Mouse (Mus musculus) heart, embryonic 15.5 days (tissue): ENCODE results near the gene Prpf40b. TPM values are rescaled to one million over a fixed set of nuclear protein-coding genes. Genes with fewer than 3 reads are reported as not detected.
"Not testable (repeated sequence)": the region's sequence is repeated elsewhere in the genome, so short reads cannot be mapped to it uniquely, and the experiment has no call there.

Experiments
- ATAC-seq: fragments of 200-750 bp; cut with Nextera tagmentation; replicated peaks from 2 replicates; pipeline ENCODE4 v1.8.0; 2017; ENCODE audit warnings: low read depth, moderate TSS enrichment; ENCODE audit not compliant: insufficient number of reproducible peaks, insufficient read depth, low FRiP score
- H3K27ac ChIP-seq: fragments of 300-500 bp; sonication (generic); 2 replicates; pipeline ENCODE4 v1.5.1; 2015; ENCODE audit warnings: mild to moderate bottlenecking, inconsistent platforms
- H3K27me3 ChIP-seq: fragments of 300-500 bp; sonication (generic); 2 replicates; pipeline ENCODE4 v1.6.1; 2015; ENCODE audit warnings: inconsistent platforms
- H3K36me3 ChIP-seq: fragments of 300-500 bp; sonication (generic); 2 replicates; pipeline ENCODE4 v1.6.1; 2015; ENCODE audit warnings: mild to moderate bottlenecking, inconsistent platforms
- H3K4me1 ChIP-seq: fragments of 300-500 bp; sonication (generic); replicated peaks from 2 replicates; pipeline ENCODE4 v1.6.1; 2015; ENCODE audit warnings: inconsistent platforms
- H3K4me2 ChIP-seq: fragments of 300-500 bp; sonication (generic); 2 replicates; pipeline ENCODE4 v1.6.1; 2015; ENCODE audit warnings: inconsistent platforms, mild to moderate bottlenecking, moderate library complexity
- H3K4me3 ChIP-seq: fragments of 300-500 bp; sonication (generic); 2 replicates; pipeline ENCODE4 v1.5.1; 2015; ENCODE audit warnings: mild to moderate bottlenecking, inconsistent platforms
- H3K9ac ChIP-seq: fragments of 300-500 bp; sonication (generic); 2 replicates; pipeline ENCODE4 v1.6.1; 2015; ENCODE audit warnings: mild to moderate bottlenecking, inconsistent platforms
- H3K9me3 ChIP-seq: fragments of 300-500 bp; sonication (generic); replicated peaks from 2 replicates; pipeline ENCODE4 v1.6.1; 2016; ENCODE audit warnings: inconsistent platforms
- WGBS: fragments of 180-500 bp; shearing (Covaris S2); methylation state at CpG from one replicate; pipeline ENCODE4 v1.1.7; 2015; ENCODE audit warnings: mixed read lengths; 5-methylcytosine and 5-hydroxymethylcytosine counted together
- polyA plus RNA-seq: library from polyadenylated mRNA; unstranded; fragments of >200 nt; fragmentation: Nextera tagmentation; extraction: Ambion mirVana; gene quantifications from 2 replicates; pipeline ENCODE4 v1.2.1, GENCODE M21; 2015

The Prpf40b gene
- polyA plus RNA-seq, result 37.2 and 42.1 TPM in 2 replicates

DNA sequence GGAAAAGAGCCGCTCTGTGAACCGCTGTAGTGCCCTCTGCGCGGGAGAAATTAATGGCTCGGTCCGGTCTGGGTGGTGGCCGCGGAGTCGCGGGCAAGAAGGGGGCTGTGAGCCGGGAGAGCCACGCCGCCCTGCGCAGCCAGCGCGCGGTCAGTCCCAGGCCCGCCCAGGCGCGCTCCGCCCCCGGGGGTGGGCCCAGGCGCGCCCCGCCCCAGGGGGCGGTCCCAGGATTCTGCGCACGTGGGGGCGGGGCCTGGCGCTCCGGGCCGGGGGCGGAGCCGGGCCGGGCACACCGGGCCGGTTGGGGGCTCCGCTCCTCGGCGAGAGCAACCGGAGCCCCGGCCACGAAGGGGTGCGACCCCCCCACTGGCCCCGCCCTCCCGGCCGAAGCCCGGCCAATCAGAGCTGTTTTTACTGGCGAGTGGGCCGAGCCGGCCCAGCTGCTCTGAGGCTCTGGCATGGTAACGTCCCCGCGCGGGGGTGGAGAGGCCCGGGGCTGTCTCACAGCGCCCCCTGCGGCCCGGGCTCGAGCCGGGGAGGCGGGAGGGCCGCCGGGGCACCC is at the start of gene Prpf40b:
Gene Prpf40b, plus strand, starts transcription at position 275 of the 562 bp plus-strand sequence.
- WGBS, result under 1% methylated on average over 63 of the region's 64 CpGs

DNA sequence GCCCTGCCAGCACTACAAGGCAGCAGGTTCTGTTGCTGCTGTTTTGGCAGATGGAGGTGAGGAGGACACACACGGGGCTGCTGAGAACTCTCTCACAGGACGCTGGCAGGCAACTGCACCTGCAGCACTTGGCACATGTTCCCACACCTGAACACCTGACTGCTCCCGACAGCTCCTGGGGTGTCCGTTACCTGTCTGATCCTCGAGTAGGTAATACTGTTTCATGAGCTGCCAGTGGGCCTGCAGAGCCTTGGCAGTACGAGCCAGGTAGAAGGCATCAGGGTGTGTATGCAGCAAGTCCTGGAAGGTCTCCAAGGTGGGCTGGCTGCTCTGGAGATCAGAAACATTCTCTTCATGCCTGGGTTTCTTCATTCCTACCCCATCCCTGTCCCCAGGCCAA is 48.2 kb upstream of the Prpf40b start:
- H3K36me3 ChIP-seq, result peaks cover 46% of the 10 kb centered on the region
- peak overlapping the region; percentile 10; the same call in 1 of the 2 replicates for H3K9ac ChIP-seq
- ATAC-seq, result not testable (repeated sequence)

More for the DNA sequence above, at the start of gene Prpf40b:
- Histone ChIP-seq H3K27me3 (no peaks in the 10 kb centered on the region), H3K9me3 (no peaks in the 10 kb centered on the region), H3K4me1 (peaks cover 14% of the 10 kb centered on the region), H3K4me2 (peak within 1 kb of the TSS; percentile 77), H3K36me3 (no peaks in the 10 kb centered on the region), H3K27ac (peak within 1 kb of the TSS; percentile 88), H3K9ac (peak within 1 kb of the TSS; percentile 68), H3K4me3 (peak within 1 kb of the TSS; percentile 77)
- peak; percentile 96 for ATAC-seq

DNA sequence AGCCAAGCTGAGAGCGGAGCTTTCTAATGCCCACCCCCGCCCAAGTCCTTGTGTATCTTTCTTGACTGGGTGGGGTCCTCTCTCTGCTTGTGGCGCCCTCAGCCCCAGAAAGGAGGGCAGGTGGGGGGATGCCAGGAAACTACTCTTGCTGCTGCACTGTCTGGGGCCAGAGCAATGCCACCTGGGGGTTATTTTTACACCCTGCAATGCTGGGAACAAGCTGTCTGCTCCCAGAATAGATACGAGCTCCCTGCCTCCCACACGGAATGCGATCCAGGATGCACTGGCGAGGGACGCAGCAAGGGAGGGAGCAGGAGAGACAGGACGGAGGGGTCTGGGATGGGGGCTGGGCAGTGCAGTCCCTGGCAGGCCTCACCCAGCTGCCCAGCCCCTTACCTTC is 45.9 kb upstream of the Prpf40b start:
- H3K4me2 ChIP-seq, result peak overlapping the region; percentile 78
- peak overlapping the region; percentile 99 for H3K27ac ChIP-seq
- H3K4me3 ChIP-seq, result peak overlapping the region; percentile 62
- H3K4me1 ChIP-seq, result peaks cover 51% of the 10 kb centered on the region
- no peaks in the 10 kb centered on the region for H3K9me3 ChIP-seq
- no peaks in the 10 kb centered on the region for H3K27me3 ChIP-seq
- peak; percentile 53 for ATAC-seq
- 40% methylated on average over 9 of the region's 9 CpGs for WGBS
- peaks cover 34% of the 10 kb centered on the region for H3K36me3 ChIP-seq
- H3K9ac ChIP-seq, result peak overlapping the region; percentile 48

More for the DNA sequence above, 48.2 kb upstream of the Prpf40b start:
- not testable (repeated sequence) for H3K27me3 ChIP-seq, H3K9me3 ChIP-seq, H3K4me2 ChIP-seq, H3K4me3 ChIP-seq
- H3K4me1 ChIP-seq, result peaks cover 41% of the 10 kb centered on the region
- H3K27ac ChIP-seq, result peak overlapping the region; percentile 99; the same call in 1 of the 2 replicates
- 83% methylated on average over 6 of the region's 6 CpGs for WGBS

DNA sequence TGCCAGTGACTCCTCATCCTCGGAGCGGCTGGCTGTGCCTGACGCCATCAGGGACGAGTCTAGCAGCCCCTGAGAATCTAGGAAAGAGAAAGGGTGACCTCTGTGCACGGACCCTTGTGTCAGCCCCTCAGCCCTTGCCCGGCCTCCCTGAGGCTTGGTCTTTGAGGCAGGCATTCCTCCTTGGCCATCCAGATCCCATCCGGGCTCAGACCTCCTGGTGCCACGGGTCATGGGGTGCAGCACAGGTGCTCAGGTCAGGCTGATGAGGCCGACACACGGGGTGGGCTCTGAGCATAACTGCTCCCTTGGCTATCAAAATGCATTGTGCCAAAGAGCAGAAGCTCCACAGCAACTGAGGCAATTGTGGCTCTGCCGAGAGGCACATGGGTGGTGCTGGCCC is 44.9 kb upstream of the Prpf40b start:
- ATAC-seq, result no peak
- 80% methylated on average over 11 of the region's 11 CpGs for WGBS
- Histone ChIP-seq H3K27me3 (no peaks in the 10 kb centered on the region), H3K4me3 (peak overlapping the region; percentile 62), H3K9ac (peak overlapping the region; percentile 48), H3K9me3 (no peaks in the 10 kb centered on the region), H3K4me1 (peaks cover 59% of the 10 kb centered on the region), H3K27ac (peak overlapping the region; percentile 99), H3K4me2 (peak overlapping the region; percentile 78), H3K36me3 (peaks cover 24% of the 10 kb centered on the region)

DNA sequence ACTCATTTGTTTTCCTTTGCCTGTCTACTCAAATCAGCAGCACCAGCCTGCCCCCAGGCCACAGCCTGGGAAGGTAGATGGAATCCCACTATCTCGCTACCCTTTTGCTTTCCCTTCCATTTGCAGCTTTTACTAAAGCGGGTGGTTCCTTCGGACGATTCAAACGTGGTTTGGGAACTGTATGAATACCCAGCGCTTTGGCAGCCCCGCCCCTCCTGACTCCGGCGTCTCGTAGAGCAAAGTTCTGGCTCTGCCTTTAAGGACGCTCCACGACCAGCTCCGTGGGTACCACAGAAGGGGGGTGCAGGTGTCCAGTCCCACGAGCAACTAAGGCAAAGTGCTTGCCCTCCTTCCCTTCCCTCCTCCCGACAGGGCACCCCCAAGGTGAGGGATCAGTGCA is 43.8 kb upstream of the Prpf40b start:
- ATAC-seq, H3K27me3 ChIP-seq: not testable (repeated sequence)

DNA sequence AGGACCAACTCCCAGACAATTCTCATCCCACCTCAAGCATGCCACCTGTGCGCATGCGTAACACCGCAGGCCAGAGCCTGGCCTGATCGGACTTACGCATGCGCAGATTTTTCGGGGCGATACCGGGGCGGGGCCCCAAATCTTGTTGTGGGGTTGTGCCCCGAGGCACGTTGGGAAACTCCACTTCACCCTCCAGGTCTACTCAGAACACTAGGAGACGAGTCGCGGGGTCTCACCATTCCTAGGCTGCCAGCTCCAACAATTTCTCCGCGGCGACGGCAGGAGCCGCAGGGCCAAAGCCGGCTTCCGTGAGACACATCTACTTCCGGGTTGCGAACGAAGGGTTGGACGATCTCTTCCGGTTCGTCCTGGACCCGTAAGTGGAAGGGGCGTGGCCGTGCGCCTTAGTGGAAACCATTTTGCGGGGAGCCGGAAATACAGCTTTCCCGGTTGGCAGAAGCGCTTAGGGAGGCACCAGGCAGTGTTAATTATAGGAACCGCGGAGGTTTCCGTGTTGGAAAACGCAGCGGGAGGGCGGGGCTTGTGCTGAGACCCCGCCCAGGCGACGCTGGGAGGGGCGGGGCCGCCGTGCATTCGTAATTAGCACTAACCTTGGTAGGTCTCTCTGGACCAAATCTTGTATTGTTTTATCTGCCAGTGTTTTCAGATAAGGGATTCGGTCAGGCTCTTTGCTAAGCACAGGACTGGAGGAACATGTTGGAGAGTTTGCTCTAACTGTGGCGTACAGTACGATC is 43.1 kb upstream of the Prpf40b start, which contains the start of gene Mcrs1:
Gene Mcrs1, minus strand, starts transcription at position 336 of the 755 bp plus-strand sequence.
- peak; percentile 90 for ATAC-seq
- Histone ChIP-seq H3K4me1 (peaks cover 60% of the 10 kb centered on the region), H3K36me3 (peaks cover 7% of the 10 kb centered on the region; the same call in 1 of the 2 replicates), H3K9ac (peak within 1 kb of the TSS; percentile 62), H3K4me2 (peak within 1 kb of the TSS; percentile 78), H3K27me3 (no peaks in the 10 kb centered on the region), H3K4me3 (peak within 1 kb of the TSS; percentile 62), H3K9me3 (no peaks in the 10 kb centered on the region), H3K27ac (peak within 1 kb of the TSS; percentile 99)
- WGBS, result under 1% methylated on average over 52 of the region's 52 CpGs

More for the DNA sequence above, 43.8 kb upstream of the Prpf40b start:
- Histone ChIP-seq H3K4me1 (peaks cover 63% of the 10 kb centered on the region), H3K27ac (peak overlapping the region; percentile 99), H3K4me2 (peak overlapping the region; percentile 78), H3K4me3 (peak overlapping the region; percentile 62), H3K36me3 (peaks cover 14% of the 10 kb centered on the region), H3K9ac (peak overlapping the region; percentile 62)
- H3K9me3 ChIP-seq, result not testable (repeated sequence)
- under 1% methylated on average over 14 of the region's 15 CpGs for WGBS

DNA sequence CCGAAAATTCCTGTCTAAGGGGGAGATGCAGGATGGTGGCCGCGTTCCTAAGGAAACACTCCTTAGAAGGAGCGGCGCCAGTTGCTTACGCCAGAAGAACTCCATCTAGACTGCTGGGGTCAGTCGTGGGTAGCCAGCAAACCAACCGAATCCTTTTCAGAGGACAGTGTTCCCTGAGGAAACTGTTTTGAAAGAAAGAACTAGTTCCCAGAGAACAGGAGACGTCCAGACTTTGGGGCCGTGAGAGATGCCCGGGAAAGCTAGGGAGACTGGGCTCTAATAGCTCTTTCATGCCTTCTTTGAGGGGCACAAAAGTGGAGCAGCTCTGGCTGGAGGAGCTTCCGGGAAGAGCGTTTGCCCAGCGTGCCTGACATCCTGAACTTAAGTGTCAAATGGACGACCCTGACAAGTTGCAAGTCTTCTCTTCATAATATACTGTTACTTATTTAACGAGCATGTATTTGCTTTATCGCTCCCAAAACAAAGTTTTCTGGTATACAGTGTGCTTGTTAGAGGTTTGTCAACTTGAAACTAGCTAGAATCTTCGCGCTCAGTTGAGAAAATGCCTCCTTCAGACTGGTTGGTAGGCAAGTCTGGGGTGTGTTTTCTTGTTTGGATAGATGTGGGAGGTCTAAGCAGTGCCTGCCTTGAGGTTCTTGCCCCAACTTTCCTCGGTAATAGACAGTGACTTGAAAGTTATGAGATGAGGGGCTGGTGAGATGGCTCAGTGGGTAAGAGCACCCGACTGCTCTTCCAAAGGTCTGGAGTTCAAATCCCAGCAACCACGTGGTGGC is 42.3 kb upstream of the Prpf40b start:
- H3K27me3 ChIP-seq, result no peaks in the 10 kb centered on the region
- H3K4me3 ChIP-seq, result peak overlapping the region; percentile 62
- 5% methylated on average over 22 of the region's 22 CpGs for WGBS
- H3K9me3 ChIP-seq, result no peaks in the 10 kb centered on the region
- peaks cover 53% of the 10 kb centered on the region for H3K4me1 ChIP-seq
- H3K4me2 ChIP-seq, result peak overlapping the region; percentile 78
- H3K36me3 ChIP-seq, result no peaks in the 10 kb centered on the region; the same call in 1 of the 2 replicates
- H3K9ac ChIP-seq, result peak overlapping the region; percentile 58
- ATAC-seq, result peak; percentile 44
- peak overlapping the region; percentile 99 for H3K27ac ChIP-seq

DNA sequence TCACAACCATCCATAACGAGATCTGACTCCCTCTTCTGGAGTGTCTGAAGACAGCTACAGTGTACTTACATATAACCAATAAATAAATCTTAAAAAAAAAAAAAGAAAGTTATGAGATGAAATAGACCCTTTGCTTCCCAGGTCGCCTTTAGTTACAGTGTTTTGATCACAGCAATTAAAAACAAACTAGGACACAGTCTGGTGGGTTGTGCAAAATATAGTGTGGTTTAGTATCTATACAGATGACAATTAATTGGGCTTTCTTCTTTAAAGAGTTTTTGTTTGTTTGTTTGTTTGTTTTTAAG is 41.8 kb upstream of the Prpf40b start:
- Histone ChIP-seq H3K4me2 (peak overlapping the region; percentile 78), H3K27ac (peak overlapping the region; percentile 99), H3K4me3 (0 out of 2 replicates have a peak overlapping the region, but pooled peaks have one; percentile 62), H3K4me1 (peaks cover 47% of the 10 kb centered on the region)
- H3K27me3 ChIP-seq, H3K36me3 ChIP-seq, ATAC-seq, H3K9ac ChIP-seq, H3K9me3 ChIP-seq: not testable (repeated sequence)
- 48% methylated on average over 2 of the region's 2 CpGs for WGBS

DNA sequence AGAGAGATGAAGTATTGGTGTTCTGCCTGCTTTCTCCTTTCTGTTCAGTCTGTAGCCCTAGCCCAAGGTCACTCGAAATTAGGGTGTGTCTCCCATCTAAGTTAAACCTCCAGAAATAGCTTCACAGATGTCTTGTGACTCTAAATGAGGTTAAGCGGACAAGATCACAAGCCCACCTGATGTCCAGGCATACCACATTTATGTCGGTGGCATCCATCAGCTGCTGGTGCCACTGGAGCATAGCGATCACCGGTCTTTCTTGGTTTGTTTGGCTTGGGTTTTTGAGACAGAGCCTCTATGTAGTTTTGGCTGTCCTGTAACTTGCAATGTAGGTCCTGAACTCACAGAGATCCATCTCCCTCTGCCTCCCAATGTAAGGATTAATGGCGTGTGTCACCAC is 41.1 kb upstream of the Prpf40b start:
- H3K36me3 ChIP-seq, result no peaks in the 10 kb centered on the region
- 87% methylated on average over 6 of the region's 6 CpGs for WGBS
- H3K9ac ChIP-seq, result no peak overlapping the region
- no peak overlapping the region for H3K4me3 ChIP-seq
- peaks cover 42% of the 10 kb centered on the region for H3K4me1 ChIP-seq
- no peaks in the 10 kb centered on the region for H3K27me3 ChIP-seq
- H3K4me2 ChIP-seq, result no peak overlapping the region
- H3K9me3 ChIP-seq, result no peaks in the 10 kb centered on the region
- no peak for ATAC-seq
- H3K27ac ChIP-seq, result peak overlapping the region; percentile 99; the same call in 1 of the 2 replicates

DNA sequence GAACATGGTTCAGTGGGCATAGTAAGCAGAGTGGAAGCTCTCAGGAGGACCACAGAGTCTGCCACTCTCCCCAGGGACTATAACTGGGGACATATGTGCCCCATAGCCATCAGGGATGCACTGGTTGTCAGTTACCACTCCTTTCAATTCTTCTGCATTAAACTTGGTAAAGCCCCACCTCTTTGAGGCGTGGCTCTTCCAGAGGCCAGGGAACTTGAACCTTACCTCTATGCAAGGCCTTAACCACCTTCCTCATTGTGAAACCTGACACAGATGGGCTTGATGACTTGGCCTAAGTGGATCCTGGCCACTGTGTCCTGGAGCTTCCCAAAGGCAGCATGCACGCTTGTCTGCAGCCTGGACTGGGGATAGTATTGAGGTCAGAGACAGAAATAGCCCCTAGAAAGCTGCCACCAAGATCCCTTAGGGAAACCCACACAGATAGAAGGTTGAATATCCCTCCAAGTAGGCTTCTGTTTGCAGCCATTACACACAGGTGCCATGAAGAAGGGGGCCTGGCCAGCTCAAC is 40.3 kb upstream of the Prpf40b start:
- Histone ChIP-seq H3K9me3 (no peaks in the 10 kb centered on the region), H3K36me3 (no peaks in the 10 kb centered on the region), H3K27me3 (no peaks in the 10 kb centered on the region), H3K27ac (peak overlapping the region; percentile 63), H3K9ac (no peak overlapping the region), H3K4me1 (peaks cover 40% of the 10 kb centered on the region), H3K4me3 (no peak overlapping the region), H3K4me2 (no peak overlapping the region)
- no peak for ATAC-seq
- WGBS, result 62% methylated on average over 2 of the region's 2 CpGs
